Mouse (Mus musculus): ENCODE measurements around the gene Stpg1. TPM values are rescaled to one million over a fixed set of nuclear protein-coding genes. Genes with fewer than 3 reads are reported as not detected.

The Stpg1 gene
- polyA plus RNA-seq, 1 experiment = 0.21 TPM

DNA sequence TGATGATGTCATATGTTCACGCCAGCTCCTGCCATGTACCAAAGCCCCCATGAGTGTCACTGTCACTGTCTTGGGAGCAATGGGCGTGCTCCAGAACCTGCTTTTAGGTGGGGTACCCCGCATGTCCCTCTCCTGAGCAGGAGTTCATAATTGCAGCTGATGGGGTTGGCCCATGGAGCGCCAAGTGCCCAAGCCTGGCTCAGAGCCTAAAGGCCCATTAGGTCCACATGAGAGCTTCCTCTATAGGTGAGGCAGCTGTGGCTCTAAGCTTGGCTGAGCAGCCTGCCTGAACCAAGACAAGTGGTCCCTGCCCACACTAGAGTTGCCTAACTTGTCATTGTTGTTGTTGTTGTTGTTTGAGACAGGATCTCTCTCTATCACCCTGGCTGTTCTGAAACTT lies 52.2 kb downstream of the Stpg1 start:
- whole genome bisulfite sequencing = 90% methylated on average over 4 of the region's 4 CpGs
- DNase-seq (ENCODE audit: low read depth, low spot score) = no peak

- no peak for DNase-seq (ENCODE audit: low read depth, low spot score)
- WGBS = 22% methylated on average over 14 of the region's 14 CpGs
These were observed 53.0 kb downstream of the Stpg1 start for GRCm38 (mm10) chr4:135547551-135547950.

GRCm38 (mm10) chr4:135548108-135548507 lies 53.5 kb downstream of the Stpg1 start:
- 52% methylated on average over 7 of the region's 7 CpGs for WGBS

DNA sequence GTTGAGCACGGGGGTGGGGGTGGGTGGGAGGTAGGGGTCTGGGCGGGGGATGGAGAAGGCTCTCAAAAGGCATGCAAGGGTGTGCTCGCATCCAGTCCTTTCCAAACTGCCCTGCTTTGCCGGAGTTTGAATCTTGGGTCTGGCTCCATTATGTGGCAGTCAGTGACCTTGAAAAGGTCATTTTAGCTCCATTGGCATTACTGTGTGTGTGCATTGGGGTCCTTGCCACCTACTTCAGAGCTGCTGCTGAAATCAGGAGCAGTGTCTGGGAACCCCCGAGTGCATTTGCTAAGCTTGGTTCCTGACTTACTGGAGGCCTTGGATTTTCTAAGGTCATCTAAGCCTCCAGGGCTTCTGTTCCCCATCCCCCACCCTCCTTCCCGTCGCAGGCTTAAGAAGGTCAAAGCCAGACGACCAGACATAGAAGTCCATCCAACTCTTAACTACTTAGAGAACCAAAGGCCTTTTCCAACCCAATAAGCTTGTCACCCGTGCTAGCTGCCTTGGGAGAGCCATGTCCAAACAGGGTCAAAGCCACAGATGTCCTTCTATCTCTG lies 54.0 kb downstream of the Stpg1 start:
- DNase-seq (ENCODE audit: low read depth, low spot score) = no peak

More at GRCm38 (mm10) chr4:135548108-135548507, 53.5 kb downstream of the Stpg1 start:
- no peak for DNase-seq (ENCODE audit: low read depth, low spot score)

GRCm38 (mm10) chr4:135549323-135549722 lies 54.7 kb downstream of the Stpg1 start:
- 44% methylated on average over 6 of the region's 6 CpGs for WGBS
- DNase-seq (ENCODE audit: low read depth, low spot score) = no peak

More for the DNA sequence above, 54.0 kb downstream of the Stpg1 start:
- WGBS = 63% methylated on average over 9 of the region's 9 CpGs

- DNase-seq (ENCODE audit: low read depth, low spot score) = no peak
- 14% methylated on average over 2 of the region's 2 CpGs for WGBS
These were observed 69.2 kb downstream of the Stpg1 start for GRCm38 (mm10) chr4:135563794-135564193.

DNA sequence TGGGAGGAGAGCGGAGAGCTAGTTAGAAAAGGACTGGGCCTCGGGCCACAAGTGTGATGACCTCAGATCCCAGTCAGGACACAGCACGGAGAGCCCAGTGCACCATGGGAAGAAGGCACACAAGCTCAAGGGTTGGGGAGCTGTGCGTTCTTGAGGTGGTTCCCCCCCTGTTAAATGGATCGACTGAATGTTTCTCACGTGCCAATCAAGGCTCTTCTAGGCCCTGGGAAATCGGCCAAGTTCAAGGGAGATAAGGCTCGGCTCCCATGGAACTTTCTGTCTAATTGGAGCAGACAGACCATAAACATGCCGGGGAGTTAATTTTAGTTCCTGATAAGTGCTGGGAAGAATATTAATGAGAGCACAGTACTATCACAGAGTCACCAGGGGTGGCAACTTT lies 70.8 kb downstream of the Stpg1 start:
- 30% methylated on average over 9 of the region's 9 CpGs for WGBS
- no peak for DNase-seq (ENCODE audit: low read depth, low spot score)

DNA sequence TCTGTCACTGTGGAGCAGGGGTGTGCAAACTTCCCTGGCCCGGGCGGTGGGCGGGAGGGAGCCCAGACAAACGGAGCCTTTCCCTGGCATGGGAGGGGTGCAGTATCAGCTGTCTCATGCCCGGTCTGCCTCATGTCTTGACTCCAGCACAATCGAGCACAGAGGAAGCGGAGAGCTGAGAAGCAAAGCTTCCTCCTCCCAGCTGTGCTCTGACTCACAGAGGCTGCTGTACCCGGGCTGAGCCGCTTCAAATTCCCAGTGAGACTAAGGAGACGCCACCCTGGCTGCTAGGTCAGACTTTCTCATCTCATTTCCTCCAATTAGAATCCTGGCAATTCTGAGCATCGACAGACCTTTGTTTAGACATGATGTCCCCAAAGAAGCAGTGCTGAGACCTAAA lies 72.5 kb downstream of the Stpg1 start:
- DNase-seq (ENCODE audit: low read depth, low spot score) = no peak
- 43% methylated on average over 11 of the region's 11 CpGs for WGBS

GRCm38 (mm10) chr4:135567484-135567883 lies 72.9 kb downstream of the Stpg1 start:
- no peak for DNase-seq (ENCODE audit: low read depth, low spot score)
- 48% methylated on average over 8 of the region's 8 CpGs for WGBS

DNA sequence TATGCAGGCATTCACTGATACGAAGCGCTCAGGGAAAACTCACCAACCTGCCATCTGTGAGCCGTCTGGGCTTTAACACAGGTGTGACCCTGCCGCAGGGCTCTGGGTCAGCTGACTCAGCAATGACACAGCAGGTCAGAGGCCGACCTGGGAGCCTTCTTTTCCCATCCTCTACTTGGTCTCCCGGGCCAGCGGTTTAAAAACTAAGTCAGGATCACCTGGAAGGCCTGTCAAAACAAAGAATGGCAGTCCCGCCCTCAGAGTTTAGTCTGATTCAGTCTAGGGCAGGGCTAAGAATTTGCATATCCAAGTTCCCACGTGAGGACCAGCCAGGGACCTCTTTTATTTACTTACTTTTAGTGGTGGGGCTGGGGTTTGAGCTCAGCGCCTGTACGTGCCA lies 74.6 kb downstream of the Stpg1 start:
- no peak for DNase-seq (ENCODE audit: low read depth, low spot score)
- WGBS = 11% methylated on average over 11 of the region's 11 CpGs

GRCm38 (mm10) chr4:135570152-135571036 lies 75.8 kb downstream of the Stpg1 start:
- DNase-seq (ENCODE audit: low read depth, low spot score) = no peak
- 17% methylated on average over 32 of the region's 32 CpGs for WGBS

GRCm38 (mm10) chr4:135571037-135571550 lies 76.5 kb downstream of the Stpg1 start:
- 57% methylated on average over 6 of the region's 6 CpGs for WGBS
- no peak for DNase-seq (ENCODE audit: low read depth, low spot score)

GRCm38 (mm10) chr4:135572276-135572675 lies 77.7 kb downstream of the Stpg1 start:
- WGBS = 51% methylated on average over 8 of the region's 8 CpGs
- DNase-seq (ENCODE audit: low read depth, low spot score) = no peak

GRCm38 (mm10) chr4:135573251-135573808 lies 78.7 kb downstream of the Stpg1 start, which contains the start of gene Grhl3:
TSS of gene Grhl3 (minus strand) at chr4:135573630.
- no peak for DNase-seq (ENCODE audit: low read depth, low spot score)
- 1% methylated on average over 31 of the region's 31 CpGs for WGBS

DNA sequence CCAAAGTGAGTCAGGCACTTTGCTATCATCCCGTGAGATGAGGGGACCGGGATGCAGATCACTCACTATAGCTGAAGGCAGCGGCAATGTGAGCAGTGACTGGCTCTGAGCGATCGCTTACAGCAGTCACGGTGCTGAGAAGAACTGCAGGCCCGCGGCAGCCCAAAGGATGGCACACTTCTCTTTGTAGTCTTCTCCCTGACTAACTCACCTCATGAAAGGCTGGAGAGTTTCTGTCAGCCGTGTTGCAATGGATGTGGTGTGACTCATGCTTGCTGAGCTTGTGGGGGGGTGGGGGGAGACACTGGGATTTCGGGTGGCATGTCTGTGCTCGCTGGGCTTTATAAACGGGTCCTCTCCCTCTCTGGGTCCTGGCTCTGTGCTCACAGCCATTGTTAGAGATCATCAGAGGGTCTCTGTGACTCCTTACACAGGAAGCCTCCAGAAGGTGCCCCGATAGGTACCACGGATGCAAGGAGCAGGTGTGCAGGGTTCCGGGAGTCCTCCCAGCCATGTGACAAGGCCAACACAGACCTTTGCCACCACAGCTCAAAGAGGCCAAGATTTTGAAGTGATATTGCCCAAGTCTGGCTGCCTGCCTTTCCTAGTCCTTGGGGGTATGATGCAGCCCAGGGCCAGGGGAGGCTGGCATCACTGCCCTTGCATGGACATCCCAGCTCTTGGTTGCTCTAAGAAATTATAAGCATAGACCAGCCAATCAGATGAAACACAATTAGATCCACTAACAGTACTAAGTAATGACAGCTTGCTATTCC lies 81.0 kb downstream of the Stpg1 start:
- 78% methylated on average over 15 of the region's 15 CpGs for WGBS
- no peak for DNase-seq (ENCODE audit: low read depth, low spot score)

- 76% methylated on average over 5 of the region's 5 CpGs for WGBS
These were observed 83.9 kb downstream of the Stpg1 start for GRCm38 (mm10) chr4:135578490-135578889.

DNA sequence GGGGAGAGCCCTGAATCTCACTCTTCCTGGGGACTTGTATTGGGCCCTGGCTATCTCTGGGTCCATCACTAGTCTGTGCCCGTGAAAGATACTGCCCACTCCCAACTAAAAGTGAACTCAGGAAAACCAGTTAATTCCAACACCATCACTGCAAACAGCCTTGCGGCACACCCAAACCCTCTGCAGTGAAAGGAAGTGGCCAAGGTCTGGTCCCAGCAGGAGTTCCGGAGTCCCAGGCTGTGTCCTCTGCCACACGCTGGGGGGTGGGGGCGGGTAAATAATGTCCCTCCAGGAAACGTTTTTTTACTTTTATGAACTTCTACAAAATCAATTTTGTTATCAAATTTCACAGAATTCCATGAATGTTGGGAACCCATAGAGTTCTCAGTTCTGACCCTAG lies 85.1 kb downstream of the Stpg1 start:
- no peak for DNase-seq (ENCODE audit: low read depth, low spot score)
- WGBS = 54% methylated on average over 6 of the region's 6 CpGs

More at GRCm38 (mm10) chr4:135578490-135578889, 83.9 kb downstream of the Stpg1 start:
- no peak for DNase-seq (ENCODE audit: low read depth, low spot score)

- 47% methylated on average over 12 of the region's 12 CpGs for WGBS
- no peak for DNase-seq (ENCODE audit: low read depth, low spot score)
These were observed 86.8 kb downstream of the Stpg1 start for GRCm38 (mm10) chr4:135581222-135581910.

DNA sequence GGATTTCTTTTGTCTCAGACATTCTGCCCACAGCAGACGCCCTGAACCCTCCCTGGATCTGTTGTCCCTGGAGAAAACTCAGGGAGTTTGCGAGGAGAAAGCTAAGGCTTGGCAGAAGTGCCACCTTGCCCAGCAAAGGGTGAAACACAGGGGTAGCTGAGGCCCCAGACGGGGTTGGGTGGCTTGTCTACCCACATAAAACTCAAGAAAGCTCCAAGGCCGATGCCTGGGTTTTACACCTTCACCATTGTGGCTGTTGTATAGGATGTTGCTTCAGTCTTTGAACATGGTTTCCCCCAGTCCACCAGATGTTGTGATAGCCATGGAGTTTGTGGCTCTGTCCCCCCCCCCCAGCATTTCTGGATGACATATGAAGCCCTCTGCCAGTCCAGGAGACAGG lies 90.2 kb downstream of the Stpg1 start:
- WGBS = 88% methylated on average over 4 of the region's 4 CpGs
- DNase-seq (ENCODE audit: low read depth, low spot score) = no peak

Data from large intestine, adult 2 months (tissue).